Mouse (Mus musculus) gastrocnemius, postnatal 4 days (tissue): ENCODE measurements around the gene Aplp2. TPM values are rescaled to one million over a fixed set of nuclear protein-coding genes. Genes with fewer than 3 reads are reported as not detected.

Experiments used
- DNase-seq, 2 experiments: peaks; one replicate each; pipeline ENCODE4 v3.0.0; 2021 to 2022; ENCODE audit warnings: low spot score in 2 of 2, mixed read lengths in 2 of 2
- long read RNA-seq, 2 experiments: library from polyadenylated mRNA; stranded (forward); transcript quantifications; one replicate each; pipeline ENCODE4 v2.0.0; 2021
- total RNA-seq, 2 experiments: library from RNA; stranded (reverse); gene quantifications; 2 replicates each; pipeline ENCODE4 v1.2.3; 2021

Gene Aplp2
- total RNA-seq, result 100 to 1,000 TPM; 138 to 143 TPM
- long read RNA-seq, experiment 1, transcript Aplp2-209 (16 exons, 3,462 nt), result minor isoform, 36 of 237 reads
- long read RNA-seq, experiment 1, transcript Aplp2-201 (17 exons, 3,634 nt), result major isoform, 155 of 237 reads
- long read RNA-seq, experiment 1, partial matches to known transcripts, result 10 of 237 reads
- long read RNA-seq, experiment 1, other reads (novel, unspliced or antisense), result 30 of 237 reads
- long read RNA-seq, experiment 2, transcript Aplp2-201 (17 exons, 3,634 nt), result major isoform, 194 of 308 reads
- long read RNA-seq, experiment 2, transcript Aplp2-202 (17 exons, 3,504 nt), result minor isoform, 6 of 308 reads
- long read RNA-seq, experiment 2, transcript Aplp2-209 (16 exons, 3,462 nt), result minor isoform, 53 of 308 reads
- long read RNA-seq, experiment 2, partial matches to known transcripts, result 15 of 308 reads
- long read RNA-seq, experiment 2, other reads (novel, unspliced or antisense), result 38 of 308 reads

GRCm38 (mm10) chr9:31211690-31212499 is at the start of gene Aplp2:
Gene Aplp2, minus strand, starts transcription at chr9:31211815.
- DNase-seq, result peak; percentile 89 to 96

DNA sequence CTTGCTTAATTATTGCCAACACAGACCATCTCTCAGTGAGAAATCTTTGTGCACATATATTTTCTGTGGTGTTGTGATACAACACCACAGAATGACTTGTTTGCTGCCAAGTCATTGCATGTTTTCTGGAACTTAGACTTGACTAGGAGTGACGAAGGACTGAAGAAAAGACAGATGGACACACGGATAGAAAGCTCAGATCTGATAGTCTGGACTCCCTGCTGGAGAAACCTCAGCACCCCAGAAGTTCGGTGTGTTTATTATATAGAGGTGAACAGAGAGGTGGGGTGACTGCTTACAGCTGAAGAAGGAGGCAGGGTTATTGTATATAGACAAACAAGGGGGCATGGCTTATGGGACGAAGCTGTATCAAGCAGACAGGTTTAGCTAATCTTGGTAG is 48.6 kb upstream of the Aplp2 start:
- DNase-seq, result no peak

GRCm38 (mm10) chr9:31258237-31258636 is 46.6 kb upstream of the Aplp2 start:
- DNase-seq, result no peak

DNA sequence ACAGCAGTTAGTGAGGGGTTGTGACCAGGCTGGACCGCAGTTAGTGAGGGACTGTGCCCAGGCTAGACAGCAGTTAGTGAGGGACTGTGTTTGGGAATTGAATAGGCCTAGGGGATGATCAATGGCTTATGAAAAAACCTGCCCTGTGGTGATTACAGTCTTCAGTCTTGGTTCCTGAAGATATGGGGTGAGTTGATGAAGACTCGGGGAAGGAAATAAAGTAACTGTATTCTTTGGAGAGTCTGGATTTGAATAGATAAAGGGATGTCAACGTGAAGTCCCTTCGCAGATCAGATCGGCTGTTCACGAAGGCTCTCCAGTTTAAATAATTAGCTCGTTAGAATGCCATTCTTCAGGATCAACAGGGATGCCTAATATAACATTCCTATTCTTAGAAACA is 44.3 kb upstream of the Aplp2 start:
- DNase-seq, result no peak

- no peak for DNase-seq
Observed at GRCm38 (mm10) chr9:31254697-31255004, 43.0 kb upstream of the Aplp2 start.

GRCm38 (mm10) chr9:31253866-31254696 is 42.5 kb upstream of the Aplp2 start:
- DNase-seq, result no peak

GRCm38 (mm10) chr9:31253311-31253734 is 41.7 kb upstream of the Aplp2 start:
- DNase-seq, result peak in 1 of 2 experiments; percentile 17

DNA sequence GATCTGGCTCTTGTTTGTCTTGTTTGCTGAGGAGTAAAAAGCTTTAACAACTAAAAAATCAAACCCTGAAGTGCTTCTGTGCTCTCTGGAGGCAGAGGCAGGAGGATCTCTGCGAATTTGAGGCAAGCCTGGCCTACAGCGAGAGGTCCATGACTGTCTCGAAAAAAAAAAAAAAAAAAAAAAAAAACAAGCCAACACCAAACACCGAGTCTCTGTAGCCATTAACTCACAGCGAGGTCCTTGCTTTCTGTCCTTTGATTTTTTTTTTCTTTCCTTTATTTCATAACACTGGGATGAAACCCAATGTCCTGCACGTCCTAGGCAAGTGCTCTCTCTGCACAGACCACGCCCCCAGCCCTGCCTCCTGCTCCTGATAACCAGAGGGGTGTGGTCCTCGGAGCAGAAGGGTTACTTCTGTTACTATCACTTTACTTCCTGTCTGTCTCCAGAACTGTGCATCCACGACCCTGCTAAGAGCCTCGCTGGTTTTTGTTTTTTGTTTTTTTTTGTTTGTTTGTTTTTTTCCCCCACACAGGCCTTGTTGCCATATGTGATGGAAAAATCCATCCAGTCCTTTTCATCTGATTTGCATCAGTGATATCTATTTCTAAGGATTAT is 40.7 kb upstream of the Aplp2 start:
- peak in 1 of 2 experiments; percentile 24 for DNase-seq

DNA sequence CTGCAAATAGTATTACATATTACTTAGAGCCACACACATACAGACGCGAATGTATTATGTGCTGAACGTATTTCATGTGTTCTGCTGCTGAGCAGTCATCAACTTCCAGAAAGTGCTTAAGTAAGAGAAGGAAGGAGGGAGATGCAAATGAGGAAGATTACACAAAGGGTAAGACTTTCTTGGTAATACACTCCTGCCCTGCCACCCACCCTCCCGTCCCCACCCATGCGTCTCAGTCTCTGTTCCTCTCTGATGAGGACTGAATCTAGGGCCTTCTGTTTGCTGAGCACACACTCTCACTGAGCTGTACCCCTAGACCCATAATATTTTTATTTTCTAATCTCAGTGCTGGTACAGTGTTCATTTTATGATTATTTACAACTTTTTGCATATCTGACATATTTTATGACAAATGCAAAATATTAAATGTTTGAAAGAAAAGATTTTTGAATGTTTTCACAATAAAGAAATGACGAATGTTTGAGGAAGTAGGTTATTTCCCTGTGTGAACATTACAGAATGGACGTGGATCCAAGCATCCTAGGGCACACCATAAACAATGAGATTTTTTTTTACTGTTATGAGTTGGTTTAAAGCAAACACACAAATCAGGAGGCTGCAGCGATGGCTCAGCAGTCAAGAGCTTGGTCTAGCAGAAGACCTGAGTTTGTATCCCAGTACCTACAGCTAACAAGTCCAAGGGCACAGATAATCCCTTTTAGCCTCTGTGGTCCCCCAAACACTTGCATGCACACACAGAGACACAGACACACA is 36.0 kb upstream of the Aplp2 start:
- no peak for DNase-seq

- DNase-seq, result no peak
Observed at GRCm38 (mm10) chr9:31246421-31246820, 34.8 kb upstream of the Aplp2 start.

GRCm38 (mm10) chr9:31245006-31245405 is 33.4 kb upstream of the Aplp2 start:
- DNase-seq, result no peak

GRCm38 (mm10) chr9:31243939-31244333 is 32.3 kb upstream of the Aplp2 start:
- no peak for DNase-seq

DNA sequence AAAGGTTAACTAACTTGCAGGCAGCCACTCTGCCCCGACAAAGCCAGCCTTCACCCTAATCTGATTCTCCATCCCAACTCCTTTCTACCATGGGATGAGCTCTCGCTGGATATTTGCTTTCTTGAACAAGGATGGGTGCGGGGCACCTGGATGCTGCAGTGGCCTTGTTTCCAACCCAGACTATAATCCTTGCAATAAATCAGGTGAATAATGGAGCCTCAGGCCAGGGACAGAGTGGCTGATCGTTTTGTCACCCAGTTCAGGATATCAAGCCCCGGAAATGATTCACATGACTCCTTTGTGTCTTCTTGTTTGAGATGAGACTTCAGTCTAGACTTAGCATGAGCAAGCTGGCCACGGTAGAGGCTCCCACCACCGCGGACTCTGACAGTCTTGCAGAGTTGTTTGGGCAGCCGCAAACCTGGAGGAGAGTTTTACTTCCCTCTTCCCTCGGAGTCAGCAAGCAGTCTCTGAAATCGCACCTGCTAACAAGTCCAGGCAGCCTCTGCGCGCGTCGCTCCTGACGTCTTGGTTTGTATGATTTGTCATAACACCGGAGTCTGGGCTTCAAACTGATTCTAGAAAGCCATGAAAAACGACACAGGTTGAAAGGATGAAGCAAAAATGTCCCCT is 31.8 kb upstream of the Aplp2 start:
- no peak for DNase-seq

- DNase-seq, result no peak
Observed at GRCm38 (mm10) chr9:31241208-31241699, 29.6 kb upstream of the Aplp2 start.

DNA sequence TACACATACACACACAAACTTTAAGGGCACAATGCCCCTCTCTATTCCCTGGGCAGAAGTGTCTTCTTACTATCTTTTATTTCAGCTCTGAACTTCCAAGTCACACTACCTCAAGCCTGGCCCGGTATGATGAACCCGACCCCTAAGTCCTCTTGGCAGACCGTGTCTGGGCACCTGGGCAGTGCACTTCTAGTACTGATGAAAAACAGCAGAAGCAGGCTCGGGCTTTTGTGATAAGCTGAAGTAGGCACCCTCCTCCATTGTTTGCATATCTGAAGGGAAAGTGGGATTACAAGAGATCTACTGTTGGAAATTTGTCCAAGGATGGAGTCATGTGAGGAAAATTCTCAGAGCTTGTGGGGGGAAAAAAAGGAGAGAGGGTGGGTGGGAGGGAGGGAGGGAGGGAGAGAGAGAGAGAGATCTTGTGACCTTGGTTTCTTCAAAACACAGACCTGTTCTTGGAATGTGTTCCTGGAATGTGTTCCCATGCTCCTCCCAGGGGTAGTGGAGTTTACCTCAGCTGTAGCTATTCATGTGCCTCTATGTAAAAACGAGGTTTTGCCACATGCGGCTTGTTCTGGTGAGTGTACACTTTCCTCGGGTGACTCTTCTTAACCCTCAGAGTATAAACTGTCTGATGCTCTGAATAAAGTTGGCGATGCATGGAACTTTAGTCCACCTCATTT is 29.1 kb upstream of the Aplp2 start:
- no peak for DNase-seq

- DNase-seq, result no peak
Observed at GRCm38 (mm10) chr9:31239551-31239950, 27.9 kb upstream of the Aplp2 start.

DNA sequence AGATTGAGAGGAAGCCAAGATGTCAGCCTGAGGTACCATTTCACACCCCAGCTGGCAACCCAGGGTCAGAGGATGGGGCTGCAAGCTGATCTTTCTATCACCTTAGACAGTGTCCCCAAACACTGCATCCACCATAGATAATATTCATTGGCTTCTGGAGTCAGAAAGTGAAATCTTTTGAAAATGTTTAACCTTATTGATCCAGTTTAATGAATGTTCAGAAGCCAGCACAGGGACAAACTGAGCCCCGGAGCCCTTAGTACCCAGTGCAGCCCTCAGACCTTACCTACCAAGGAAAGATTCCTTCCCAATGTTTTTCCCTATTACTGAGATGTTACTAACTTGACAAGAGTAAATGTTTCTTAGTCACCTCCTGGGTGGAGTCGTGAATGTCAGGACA is 26.9 kb upstream of the Aplp2 start:
- no peak for DNase-seq

DNA sequence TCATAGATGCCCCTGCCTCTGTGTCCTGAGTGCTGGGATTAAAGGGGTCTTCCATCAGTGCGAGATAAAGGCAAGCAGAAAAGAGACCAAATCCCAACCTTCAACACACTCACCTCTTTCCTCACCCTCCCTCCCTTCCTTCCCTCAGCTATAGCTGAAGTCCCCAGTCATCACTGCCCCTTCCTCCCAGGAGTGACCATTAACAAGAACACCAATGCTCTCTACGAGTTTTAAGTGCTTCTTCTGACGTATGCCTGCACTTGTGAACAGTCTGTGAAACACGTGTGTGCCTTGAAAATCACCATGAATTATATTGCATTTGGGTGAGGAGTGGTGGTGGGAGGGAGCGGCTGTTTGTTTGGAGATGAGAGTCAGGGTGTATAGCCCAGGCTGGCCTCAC is 24.5 kb upstream of the Aplp2 start:
- DNase-seq, result no peak

DNA sequence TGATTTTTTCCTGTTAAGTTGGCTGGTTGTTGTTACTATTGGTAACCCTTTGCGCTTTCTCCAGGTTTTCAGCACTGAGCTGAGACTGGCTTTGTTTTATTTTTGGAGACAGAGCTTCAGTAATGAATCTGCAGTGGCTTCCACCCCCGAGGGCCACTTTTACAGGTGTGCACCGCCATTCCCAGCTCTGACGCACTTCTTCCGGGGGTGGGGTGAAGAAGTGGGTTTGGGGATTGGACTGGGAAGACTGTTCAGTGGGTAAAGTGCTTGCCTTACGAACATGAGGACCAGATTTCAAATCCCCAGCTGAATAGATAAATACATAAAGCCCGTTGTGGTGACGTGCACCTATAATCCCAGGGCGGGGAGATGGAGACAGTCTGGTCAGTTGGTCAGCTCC is 23.9 kb upstream of the Aplp2 start:
- no peak for DNase-seq
